Mouse (Mus musculus) kidney, adult 8-10 months (tissue): ENCODE measurements at regions not wholly inside any gene's neighbourhood (a gene's known extent, or its start where the extent isn't known, plus 50 kb on each side); places are given as distances from the start of the nearest gene placed in this dataset.

Experiments used
- DNase-seq, 2 experiments: peaks; one replicate each; pipeline ENCODE4 v3.0.0; 2022

DNA sequence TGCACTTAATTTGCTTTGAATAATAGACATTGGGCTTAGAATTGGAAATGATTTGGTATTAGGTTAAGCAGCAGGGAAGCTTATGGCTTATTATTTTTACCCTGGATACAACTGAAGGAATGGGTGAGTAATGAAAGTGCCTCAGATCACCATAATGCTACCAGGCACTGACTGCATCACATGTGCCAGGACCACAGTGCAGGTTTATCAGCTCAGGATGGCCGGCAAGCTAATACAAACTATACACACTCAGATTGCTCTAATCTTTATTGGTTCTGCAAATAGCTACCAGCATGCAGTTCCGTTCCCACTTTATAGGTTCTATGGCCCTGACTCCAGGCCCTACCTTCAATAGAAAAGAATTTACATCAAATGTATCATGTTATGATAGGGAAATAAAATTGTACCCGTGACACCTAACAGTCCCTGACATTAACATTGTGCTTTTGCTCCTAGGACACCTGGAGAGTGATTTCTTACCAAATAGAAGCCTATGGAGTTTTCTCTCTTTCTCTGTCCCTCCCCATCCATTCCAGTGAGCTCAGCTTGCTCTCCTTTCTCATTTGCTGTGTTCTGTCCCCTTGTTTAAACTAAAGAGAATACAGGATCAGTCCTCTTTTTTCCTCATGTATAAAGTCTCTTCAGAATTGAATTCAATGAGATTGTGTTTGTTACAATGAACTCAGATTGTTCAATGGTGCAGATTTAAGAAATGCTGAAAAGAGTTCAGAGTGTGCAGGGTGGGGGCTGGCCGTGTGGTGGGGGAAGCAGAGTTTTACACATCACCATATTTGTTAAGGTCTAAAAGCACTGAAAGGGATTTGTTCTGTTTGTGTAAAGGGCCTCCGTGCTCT lies 121.3 kb upstream of the BC052040 start:
- DNase-seq, result no peak

DNA sequence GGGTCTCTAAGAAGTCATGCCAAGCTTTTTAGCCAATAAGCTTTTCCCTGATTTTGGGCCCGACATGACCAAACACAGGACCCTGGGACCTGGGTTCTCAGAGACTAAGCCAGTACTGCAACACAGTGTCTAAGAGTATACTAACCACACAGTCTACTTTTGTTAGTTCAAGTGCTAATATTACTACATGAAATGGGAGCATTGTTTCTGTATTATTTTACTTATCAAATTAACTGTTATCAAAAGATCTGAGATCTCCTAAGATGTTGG lies 120.7 kb upstream of the BC052040 start:
- DNase-seq, result no peak

DNA sequence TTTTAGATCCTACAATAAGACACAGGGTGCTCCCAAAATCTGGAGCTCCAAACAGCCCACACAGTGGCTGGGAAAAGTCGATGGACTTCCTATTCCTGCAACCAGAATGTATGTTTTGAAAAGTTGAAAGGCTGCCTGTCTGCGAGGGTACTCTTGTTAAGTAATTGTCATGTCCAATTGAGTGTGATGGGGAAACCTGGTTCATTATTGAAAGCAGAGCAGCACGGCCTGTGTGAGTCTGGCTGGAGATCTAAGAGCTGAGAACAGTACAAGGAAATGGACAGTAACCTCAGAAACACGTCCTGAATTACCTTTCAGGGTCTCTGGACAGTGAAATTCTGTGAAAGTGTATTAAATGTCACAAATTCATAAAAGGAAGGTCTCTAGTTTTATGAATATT lies 115.3 kb upstream of the BC052040 start:
- no peak for DNase-seq

DNA sequence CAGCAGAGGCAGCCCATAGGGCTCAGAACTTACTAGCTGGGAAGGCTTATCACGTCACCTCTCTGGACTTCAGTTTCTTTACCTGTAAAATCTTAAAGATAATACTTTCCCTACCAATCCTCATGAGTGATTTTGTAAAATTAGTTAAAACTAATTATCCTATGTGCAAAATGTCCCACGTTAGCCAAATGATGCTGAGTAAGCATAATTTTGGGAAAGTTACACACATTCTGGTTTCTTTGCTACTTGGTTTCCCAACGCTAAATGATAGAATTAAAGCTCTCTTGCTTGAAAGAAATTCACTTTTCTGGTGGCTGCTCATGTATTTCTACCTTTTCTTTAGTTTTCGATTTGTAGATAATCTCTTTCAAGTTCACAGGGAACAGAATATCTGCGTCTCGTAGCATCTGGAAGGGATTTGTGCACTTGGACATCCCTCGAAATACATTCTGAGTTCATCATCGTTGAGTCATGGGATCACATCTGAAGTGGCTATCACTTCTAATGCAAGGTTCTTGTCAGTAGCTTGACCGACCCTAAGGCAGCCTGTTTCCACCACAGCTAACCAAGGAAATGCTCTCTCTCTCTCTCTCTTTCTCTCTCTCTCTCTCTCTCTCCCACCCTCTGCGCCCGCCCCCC lies 114.3 kb upstream of the BC052040 start:
- DNase-seq, result no peak

DNA sequence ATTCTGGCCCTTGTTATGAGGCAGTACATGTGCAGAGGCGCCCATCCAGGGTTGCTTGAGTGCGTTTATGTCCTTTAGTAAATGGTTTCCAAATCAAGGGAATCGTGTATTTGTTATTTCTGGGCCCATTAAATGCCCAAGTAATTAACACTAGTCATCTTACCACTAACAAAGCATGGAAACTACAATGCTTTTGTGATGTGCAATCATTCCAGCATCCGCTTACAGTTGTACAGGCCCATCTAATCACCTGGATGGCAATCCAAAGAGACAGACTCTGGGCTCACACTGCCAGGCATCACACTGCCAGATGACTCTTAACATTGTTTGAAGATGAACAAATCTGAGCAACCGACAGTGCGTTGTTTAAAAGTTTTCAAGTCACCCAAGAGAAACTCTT lies 113.6 kb upstream of the BC052040 start:
- DNase-seq, result no peak

DNA sequence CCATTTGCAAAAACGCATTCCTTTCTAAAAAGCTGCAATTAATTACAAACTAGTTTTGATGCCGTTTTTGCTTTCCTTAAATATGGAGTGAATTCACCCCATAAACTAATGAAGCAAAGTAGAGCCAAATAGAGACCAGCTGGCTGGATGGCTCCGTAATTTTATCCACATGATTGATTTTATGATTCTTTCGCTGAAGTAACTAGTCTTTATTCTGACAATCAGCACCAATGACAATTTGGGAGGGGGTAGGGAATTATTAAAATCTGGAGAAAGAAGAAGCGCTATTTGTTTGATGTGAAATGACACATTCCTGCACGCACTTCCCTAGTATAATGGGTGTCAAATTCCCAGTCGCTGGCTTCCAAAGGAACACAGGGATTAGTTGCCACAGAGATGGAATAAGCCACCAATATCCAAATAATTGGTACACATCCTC lies 113.0 kb upstream of the BC052040 start:
- DNase-seq, result no peak

DNA sequence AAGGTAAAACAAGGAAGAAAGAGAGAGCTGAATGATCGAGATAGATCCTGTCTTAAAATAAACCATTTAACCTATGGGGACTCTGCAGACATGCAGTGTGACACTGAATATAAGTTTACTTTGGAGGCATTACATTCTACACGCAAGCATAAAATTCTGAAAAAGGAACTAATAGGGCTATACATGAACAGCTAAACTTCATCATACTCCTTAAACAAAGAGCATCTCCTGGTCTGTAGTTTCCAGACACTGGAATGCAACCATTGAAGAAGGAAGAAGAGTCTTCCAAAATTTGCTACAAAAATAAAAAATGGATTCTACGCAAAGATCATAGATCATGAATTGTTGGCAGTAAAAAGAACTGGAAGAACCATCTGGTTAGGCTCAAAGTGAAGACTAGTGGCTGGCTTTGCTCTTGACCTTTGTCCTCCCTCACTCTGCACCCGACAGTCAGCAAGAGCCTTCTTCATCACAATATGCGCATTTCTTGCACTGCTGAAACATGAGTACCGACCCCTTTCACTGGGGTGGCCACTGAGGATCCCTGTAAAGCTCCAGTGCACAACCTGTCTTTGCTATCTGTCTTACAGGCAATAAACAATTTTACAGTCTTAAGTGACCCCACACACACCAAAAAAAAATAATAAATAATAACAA lies 112.2 kb upstream of the BC052040 start:
- peak; percentile 5 to 40 for DNase-seq

DNA sequence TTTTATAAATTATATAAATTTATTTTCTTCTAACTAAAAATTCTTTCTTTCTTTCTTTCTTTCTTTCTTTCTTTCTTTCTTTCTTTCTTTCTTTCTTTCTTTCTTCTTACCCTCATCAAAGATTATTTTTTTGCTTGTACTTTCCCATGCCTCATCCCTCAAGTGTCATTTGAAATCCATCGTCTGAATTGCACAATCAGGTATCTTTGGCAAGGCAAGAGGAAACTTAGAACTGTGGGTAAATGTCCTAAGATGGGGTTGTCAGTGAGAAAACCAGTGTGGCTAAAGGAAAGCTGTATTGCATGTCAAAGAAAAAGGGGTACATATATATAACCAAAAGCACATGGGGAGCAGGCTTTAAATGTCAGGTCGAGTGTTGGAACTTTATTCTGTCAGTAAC lies 109.1 kb upstream of the BC052040 start:
- DNase-seq, result no peak

DNA sequence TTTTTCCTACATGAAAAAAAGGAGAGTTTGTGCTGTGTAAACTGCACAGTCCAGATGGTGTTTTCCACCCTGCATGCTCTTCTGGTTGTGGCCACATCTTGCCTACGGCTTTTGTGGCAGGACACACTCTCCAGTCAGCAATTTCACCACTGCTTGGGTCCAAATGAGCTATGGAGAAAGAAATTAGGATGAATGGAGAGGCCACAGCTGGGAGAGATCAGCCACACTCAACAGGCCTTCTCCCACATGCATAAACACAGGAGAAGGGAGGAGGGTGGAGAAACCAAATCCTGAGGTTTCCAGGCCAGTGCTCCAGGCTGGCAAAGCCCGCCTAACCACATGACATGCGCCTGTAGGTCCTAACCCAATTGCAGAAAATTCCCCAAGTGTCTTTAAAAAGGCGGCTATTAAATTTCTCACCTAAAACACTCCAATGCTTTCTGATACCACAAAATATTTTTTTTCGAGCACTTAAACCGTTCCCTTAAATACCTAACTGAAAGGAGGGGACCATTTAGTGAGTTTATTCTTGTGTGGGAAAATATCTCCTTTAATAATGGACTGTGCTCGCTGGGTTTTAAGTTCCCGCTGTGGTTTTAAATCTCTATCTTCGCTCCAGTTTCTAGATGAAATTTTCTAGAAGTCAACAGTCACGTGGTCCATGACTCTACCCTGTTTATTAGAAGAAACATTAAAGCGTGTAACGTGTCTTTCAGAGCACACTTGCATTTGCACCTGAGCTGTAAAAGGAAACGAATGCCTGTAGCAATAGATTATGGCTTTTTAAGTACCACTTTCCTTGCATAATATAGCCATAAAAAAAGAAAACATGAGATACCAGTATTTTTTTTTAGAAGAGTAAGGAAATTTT lies 97.9 kb upstream of the BC052040 start:
- DNase-seq, result no peak

DNA sequence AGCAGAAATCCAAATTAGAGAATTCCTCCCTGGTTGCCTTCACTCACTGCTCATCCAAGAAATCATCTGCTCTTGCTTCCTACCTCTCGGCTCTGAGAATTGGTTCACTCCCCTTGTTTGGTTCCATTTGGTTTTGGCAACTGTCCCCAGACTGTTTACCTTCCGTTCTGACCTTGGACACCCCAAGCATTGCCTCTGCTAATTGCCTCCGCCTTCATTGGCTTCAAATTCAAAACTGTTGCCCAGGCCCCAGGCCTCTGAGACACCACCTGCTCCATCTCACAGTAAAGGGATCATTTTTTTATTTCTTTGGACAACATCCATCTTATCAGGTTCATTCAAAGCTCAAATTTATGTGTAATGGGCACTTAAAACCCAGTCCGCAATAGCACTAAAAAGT lies 93.1 kb upstream of the BC052040 start:
- no peak for DNase-seq

DNA sequence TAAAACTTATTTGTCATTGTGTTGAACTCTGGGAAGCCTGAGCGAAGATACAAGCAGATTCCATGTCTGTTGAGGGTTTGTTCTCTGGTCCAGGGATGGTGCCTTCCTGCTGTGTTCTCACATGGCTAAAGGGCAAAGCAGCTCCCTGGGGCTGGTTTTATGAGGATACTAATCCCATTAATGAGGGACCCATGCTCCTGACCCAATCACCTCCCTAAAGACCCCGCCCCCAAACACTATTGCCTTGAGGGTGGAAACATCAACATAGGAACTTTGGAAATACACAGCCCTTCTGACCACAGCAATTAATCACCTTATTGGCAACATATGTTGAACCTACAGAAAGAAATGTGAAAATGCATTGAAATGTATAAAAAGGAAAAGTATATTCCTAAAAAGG lies 88.5 kb upstream of the BC052040 start:
- no peak for DNase-seq

DNA sequence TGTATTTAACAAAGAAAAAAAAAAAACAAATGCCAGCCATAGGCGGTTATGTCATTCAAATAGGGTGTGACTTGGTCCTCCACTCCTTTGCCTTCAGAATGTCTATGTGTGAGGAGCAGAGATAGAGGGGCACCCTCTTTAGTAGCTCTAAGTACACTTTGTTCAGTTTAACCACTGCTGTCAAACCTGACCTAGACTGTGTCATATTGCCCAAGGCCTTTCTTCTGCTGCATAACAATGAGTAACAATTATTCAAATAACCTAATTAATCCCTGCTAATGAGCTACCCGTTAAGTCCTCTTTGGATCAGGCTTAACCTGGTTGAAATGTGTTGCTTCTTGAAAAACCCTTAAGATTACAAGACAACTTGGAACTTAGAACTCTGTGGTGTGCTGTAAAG lies 81.6 kb upstream of the BC052040 start:
- DNase-seq, result no peak

DNA sequence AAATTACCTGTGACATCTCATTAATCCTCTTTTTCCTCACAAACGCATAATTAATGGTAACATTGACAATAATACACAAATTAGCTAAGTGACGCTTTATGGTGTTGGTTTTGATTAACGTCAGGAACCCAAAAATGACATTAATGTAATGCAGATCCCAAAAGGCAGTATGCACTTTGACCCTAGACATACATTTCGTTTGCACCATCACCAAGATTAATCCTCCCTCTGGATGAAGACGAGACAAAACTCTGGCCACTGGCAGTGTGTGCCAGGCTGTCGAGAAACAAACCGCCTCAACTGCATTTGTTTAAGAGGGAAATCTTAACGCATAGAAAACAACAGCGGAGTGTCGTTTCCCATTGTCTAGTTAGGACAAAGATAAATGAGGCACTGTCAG lies 72.0 kb upstream of the BC052040 start:
- DNase-seq, result no peak

DNA sequence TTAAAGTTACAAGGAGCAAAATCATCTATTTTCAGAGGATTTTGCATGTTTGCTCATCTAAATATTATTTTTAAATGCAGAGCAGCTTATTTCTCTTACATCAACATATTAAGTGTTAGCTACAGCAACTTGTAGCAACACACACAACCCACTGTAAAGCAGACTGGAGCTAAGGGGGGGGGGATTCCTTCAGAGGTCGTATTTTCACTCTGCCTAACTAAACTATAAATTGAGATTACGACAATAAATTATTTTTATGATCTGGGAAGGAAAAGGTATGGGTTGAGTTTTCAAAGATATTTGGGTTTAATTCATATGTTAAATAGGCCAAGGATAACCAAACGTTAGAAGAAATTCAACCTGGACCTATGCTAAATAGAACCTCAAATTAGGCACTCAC lies 70.4 kb upstream of the BC052040 start:
- no peak for DNase-seq

DNA sequence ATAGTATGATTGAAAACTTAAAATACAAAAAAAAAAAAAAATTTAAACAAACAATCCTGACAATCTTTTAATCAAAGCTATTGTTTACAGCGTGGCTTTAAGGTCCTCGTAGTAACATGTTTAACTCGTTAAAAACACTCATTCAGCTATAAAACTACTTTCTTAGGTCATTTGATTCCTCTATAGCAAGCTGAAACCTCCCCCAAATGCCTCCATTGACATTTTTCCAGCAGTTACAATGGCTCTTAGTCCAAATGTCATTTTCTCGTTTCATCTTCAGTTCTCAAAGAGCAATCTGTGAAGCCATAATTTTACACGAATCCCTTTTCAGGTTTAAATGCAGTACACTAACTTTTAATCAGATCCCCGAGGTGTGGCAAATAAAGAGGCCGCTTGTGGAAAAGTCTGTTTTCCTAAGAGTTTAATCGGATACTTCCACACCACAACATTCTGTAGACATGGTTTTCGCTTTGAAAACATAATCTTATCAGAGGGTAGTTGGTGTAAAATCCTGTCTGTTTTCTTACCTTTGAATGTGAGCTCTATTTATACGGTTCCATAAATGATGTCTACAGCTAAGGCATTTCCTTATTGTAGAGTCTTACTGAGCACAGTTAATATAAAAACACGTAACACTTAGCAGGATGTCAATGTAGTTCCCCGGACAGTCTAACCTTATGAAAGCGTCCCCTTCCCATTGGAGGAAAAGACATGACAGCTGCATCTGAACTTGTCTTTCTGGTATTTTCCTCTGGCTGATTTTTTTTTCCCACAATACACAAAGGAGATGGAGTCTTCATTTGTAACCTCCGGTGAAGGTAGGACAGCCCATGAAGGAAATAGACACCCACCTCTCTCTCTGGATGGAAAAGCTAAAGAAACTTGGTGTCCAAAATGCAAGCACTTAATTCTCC lies 69.6 kb upstream of the BC052040 start:
- DNase-seq, result peak; percentile 11 to 55

DNA sequence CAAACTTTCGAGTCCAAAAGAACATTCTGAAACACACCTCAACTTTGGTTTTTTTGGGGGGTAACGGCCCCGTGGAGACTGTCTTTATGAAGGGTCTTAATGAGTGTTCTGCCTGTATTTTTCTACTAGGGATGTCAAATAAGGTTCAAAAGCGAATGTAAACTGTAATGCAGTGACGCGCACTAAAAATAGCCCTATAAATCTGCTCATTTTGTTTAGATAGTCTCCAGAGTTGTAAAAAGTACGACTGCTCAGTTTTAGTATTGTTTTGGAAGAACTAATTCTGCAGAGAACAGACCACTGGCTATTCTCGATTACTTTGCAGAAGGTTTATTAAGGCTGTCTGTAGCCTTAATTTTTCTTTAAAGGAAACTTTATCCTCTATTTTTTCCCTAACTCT lies 68.6 kb upstream of the BC052040 start:
- no peak for DNase-seq

DNA sequence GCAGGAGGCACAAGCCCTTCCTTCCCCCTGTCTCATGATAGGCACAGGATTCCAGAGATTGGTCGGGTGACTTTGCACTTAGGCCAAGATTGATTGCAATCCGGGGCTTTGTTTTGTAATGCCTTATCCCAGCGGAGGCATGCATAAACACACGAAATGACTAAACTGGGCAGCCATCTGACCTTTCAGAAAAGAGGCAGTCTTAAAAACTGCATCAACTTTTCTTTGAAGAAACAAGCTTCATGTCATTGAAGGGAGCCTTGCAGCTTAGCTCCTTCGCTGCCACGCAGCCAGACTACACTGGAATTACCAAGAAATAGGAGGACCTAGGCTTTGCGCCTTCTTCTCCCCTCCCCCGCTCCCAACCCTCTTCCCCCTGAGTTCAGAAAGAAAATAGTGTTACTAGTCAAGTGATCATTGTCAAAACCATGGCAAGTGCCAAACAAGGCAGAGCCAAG lies 67.7 kb upstream of the BC052040 start:
- DNase-seq, result peak; percentile 36 to 62

DNA sequence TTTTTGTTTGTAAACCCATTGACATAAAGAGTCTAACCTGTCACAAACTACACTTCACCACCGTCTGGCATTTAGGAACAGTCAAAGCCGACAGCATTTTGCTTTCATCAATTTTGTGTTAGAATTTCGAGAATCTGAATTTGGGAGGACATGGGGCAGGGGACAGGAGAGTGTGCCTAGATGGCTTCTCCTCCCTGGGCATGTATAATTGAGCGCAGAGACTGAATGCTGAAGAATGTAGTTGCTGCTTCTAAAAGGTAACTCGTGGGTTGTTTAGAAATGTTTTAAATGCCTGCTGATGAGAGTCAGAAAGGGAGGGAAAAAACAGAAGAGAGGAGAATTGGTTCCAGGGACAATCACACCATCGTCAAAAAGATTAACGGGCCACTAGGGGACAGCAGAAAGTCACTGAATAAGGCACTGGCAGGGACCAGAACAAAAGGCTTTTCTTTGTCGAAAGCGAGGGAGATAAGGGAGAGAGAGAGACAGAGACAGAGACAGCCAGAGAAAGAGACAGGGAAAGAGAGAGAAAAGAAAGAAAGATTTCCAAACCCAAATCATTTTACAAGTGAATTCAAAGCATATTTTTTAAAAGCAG lies 66.6 kb upstream of the BC052040 start:
- peak; percentile 42 to 44 for DNase-seq

DNA sequence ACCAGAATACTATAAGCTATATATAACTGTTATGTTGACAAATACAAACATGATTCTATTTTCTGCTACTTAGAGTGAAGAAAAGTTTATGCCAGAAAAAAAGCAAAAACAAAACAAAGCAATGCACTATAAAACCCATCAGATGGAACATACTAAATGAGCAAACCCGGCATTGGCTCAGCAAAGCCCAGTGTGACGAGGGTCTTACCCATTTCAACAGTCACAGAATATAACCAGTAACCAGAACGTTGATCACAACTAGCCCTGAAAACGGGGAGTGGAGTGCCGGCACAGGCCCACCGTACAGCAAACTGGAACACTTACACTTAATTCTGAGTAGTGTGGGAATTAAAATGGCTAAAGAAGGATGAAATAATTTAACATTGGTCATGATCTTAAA lies 66.0 kb upstream of the BC052040 start:
- no peak for DNase-seq

DNA sequence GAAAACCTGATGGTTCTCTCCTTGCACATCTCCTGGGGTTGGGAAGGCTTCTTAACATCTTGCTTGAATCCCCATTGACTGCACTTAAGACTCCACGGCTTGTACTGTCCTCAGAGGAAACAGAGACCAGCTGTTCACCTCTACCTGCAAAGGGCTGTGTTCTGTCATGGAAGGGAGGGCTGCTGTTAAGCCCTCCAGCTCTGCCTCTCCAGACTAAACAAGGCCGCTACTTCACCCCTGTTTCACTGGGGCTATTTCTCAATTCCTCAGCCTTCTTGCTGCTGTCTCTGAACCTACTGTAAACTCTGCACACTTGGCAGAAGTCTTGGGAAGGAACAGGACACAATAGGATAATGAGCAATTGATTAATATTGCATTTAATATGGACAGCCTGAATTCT lies 64.7 kb upstream of the BC052040 start:
- DNase-seq, result no peak

DNA sequence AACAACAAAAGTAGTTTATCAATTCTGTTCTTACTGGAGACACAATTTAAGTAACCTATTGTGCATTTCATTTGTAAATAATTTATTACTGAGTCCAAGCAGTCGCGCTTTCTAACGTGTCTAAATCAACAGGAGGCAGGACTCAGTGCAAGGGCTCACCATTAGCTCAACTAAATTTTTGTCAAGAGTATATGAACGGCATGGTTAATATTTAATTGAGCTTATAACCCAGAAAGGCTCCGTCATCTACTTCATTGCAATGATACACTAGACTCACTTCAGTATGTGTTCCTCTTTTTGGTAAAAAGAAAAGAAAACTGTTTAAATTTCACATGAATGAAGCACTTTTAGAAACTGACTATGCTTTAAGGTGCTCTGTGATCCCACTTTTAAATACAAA lies 61.5 kb upstream of the BC052040 start:
- no peak for DNase-seq
